Mouse (Mus musculus) liver, embryonic 14.5 days (tissue): ENCODE measurements at regions not wholly inside any gene's neighbourhood (a gene's known extent, or its start where the extent isn't known, plus 50 kb on each side); places are given as distances from the start of the nearest gene placed in this dataset.

Source experiments
- CTCF ChIP-seq: IDR thresholded peaks from 2 replicates; pipeline ENCODE4 v1.5.1; 2016; ENCODE audit warnings: antibody characterized with exemption, low read depth, control low read depth
- EP300 ChIP-seq: IDR thresholded peaks from 2 replicates; pipeline ENCODE4 v1.6.1; 2016; ENCODE audit warnings: antibody characterized with exemption, low read depth

GRCm38 (mm10) chr12:33591031-33591430 lies 161.6 kb downstream of the Twistnb start:
- TF ChIP-seq CTCF (no peak), EP300 (no peak)
